Mouse (Mus musculus) frontal cortex, adult 2 months (tissue): Measurements from ENCODE around the gene Gbp7. TPM values are rescaled to one million over a fixed set of nuclear protein-coding genes. Genes with fewer than 3 reads are reported as not detected.
"Not testable (repeated sequence)": the region's sequence is repeated elsewhere in the genome, so short reads cannot be mapped to it uniquely, and the experiment has no call there.

Experiments
- DNase-seq, 2 experiments: peaks; one replicate each; pipeline ENCODE4 v3.0.0; 2022; ENCODE audit warnings: low spot score in 1 of 2; ENCODE audit errors: extremely low spot score in 1 of 2
- polyA plus RNA-seq: library from polyadenylated mRNA; depleted of rRNA; stranded (reverse); fragments of >200 nt; gene quantifications from 2 replicates; pipeline ENCODE4 v1.2.3, GENCODE M21; 2012; rRNA removed

The Gbp7 gene
- polyA plus RNA-seq = 2.4 and 3.5 TPM in 2 replicates

- DNase-seq = peak; percentile 12 to 48
Observed at GRCm38 (mm10) chr3:142530087-142530953, at the start of gene Gbp7. Gene Gbp7 (plus strand): TSS chr3:142530342.

- peak; percentile 46 to 83 for DNase-seq
Observed at GRCm38 (mm10) chr3:142490465-142490864, 39.7 kb upstream of the Gbp7 start.

- peak in 1 of 2 experiments; percentile 69 for DNase-seq
Observed at GRCm38 (mm10) chr3:142493536-142494061, 36.5 kb upstream of the Gbp7 start, which contains the start of gene Gbp5. Gene Gbp5 (plus strand): TSS chr3:142493978.

GRCm38 (mm10) chr3:142495146-142495655 lies 34.9 kb upstream of the Gbp7 start:
- no peak for DNase-seq

GRCm38 (mm10) chr3:142496113-142497101 lies 33.7 kb upstream of the Gbp7 start:
- DNase-seq = no peak

GRCm38 (mm10) chr3:142497123-142497841 lies 32.9 kb upstream of the Gbp7 start:
- DNase-seq = no peak

- DNase-seq = no peak
Observed at GRCm38 (mm10) chr3:142498941-142499340, 31.2 kb upstream of the Gbp7 start.

GRCm38 (mm10) chr3:142528116-142528515 lies 2.0 kb upstream of the Gbp7 start:
- DNase-seq = no peak

- DNase-seq = no peak
Observed at GRCm38 (mm10) chr3:142529597-142529996, 545 bp upstream of the Gbp7 start.

GRCm38 (mm10) chr3:142531595-142531994 lies 1.5 kb downstream of the Gbp7 start:
- no peak for DNase-seq

- DNase-seq = no peak
Observed at GRCm38 (mm10) chr3:142533185-142533584, 3.0 kb downstream of the Gbp7 start.

- no peak for DNase-seq
Observed at GRCm38 (mm10) chr3:142535667-142536066, 5.5 kb downstream of the Gbp7 start.

- no peak for DNase-seq
Observed at GRCm38 (mm10) chr3:142541391-142541790, 11.2 kb downstream of the Gbp7 start.

GRCm38 (mm10) chr3:142542776-142543175 lies 12.6 kb downstream of the Gbp7 start:
- not testable (repeated sequence) for DNase-seq

GRCm38 (mm10) chr3:142546690-142547089 lies 16.5 kb downstream of the Gbp7 start:
- DNase-seq = no peak

GRCm38 (mm10) chr3:142550052-142550676 lies 20.0 kb downstream of the Gbp7 start:
- DNase-seq = no peak

- DNase-seq = no peak
Observed at GRCm38 (mm10) chr3:142554601-142555000, 24.5 kb downstream of the Gbp7 start.

GRCm38 (mm10) chr3:142555623-142556022 lies 25.5 kb downstream of the Gbp7 start:
- DNase-seq = no peak

GRCm38 (mm10) chr3:142559632-142560228 lies 29.6 kb downstream of the Gbp7 start, which contains the start of gene Gbp3:
Gene Gbp3 (plus strand): TSS chr3:142560026.
- DNase-seq = no peak
